Mouse (Mus musculus): Measurements from ENCODE around the gene Gm21969.

GRCm38 (mm10) chr4:139617001-139617364, 14.0 kb downstream of the Gm21969 start:
- no peak for TF ChIP-seq CTCF (IDR thresholded peaks at IDR 0.05; ENCODE audit: low read depth, low read length)
- no peak for TF ChIP-seq POLR2A (IDR thresholded peaks at IDR 0.05; ENCODE audit: borderline replicate concordance, low read depth, low read length)

Data from bone marrow macrophage, adult 2 months (primary cell).